Mouse (Mus musculus) ovary, adult 18-20 months (tissue): Measurements from ENCODE around the gene Cacna1s.

Experiments
- DNase-seq: peaks from one replicate; pipeline ENCODE4 v3.0.0; 2022; ENCODE audit warnings: low spot score, mixed read lengths

Cacna1s gene

GRCm38 (mm10) chr1:136052547-136052946, at the start of gene Cacna1s:
Cacna1s (plus strand) TSS chr1:136052750.
- no peak for DNase-seq

- DNase-seq: no peak
These were observed 46.2 kb upstream of the Cacna1s start, which contains the start of gene Igfn1 for GRCm38 (mm10) chr1:136006292-136006748. Igfn1 (minus strand) TSS chr1:136006342.

- peak; percentile 61 for DNase-seq
These were observed 45.1 kb upstream of the Cacna1s start, which contains the start of gene Tmem9 for GRCm38 (mm10) chr1:136007211-136008158. Tmem9 (plus strand) TSS chr1:136008150.

GRCm38 (mm10) chr1:136008159-136008533, 44.4 kb upstream of the Cacna1s start:
- no peak for DNase-seq

- DNase-seq: no peak
These were observed 42.3 kb upstream of the Cacna1s start for GRCm38 (mm10) chr1:136010247-136010646.

- no peak for DNase-seq
These were observed 39.0 kb upstream of the Cacna1s start for GRCm38 (mm10) chr1:136013513-136013912.

GRCm38 (mm10) chr1:136014796-136015502, 37.6 kb upstream of the Cacna1s start:
- no peak for DNase-seq

GRCm38 (mm10) chr1:136017307-136017706, 35.2 kb upstream of the Cacna1s start:
- no peak for DNase-seq

- peak; percentile 89 for DNase-seq
These were observed 34.6 kb upstream of the Cacna1s start for GRCm38 (mm10) chr1:136017907-136018313.

- peak; percentile 8 for DNase-seq
These were observed 34.0 kb upstream of the Cacna1s start for GRCm38 (mm10) chr1:136018390-136019189.

- no peak for DNase-seq
These were observed 22.3 kb upstream of the Cacna1s start for GRCm38 (mm10) chr1:136030201-136030600.

- DNase-seq: no peak
These were observed 20.9 kb upstream of the Cacna1s start for GRCm38 (mm10) chr1:136031697-136032096.

- no peak for DNase-seq
These were observed 19.6 kb upstream of the Cacna1s start for GRCm38 (mm10) chr1:136032961-136033360.

GRCm38 (mm10) chr1:136038746-136039538, 13.6 kb upstream of the Cacna1s start:
- DNase-seq: no peak

- no peak for DNase-seq
These were observed 12.1 kb upstream of the Cacna1s start for GRCm38 (mm10) chr1:136040452-136040851.

GRCm38 (mm10) chr1:136040874-136041273, 11.7 kb upstream of the Cacna1s start:
- DNase-seq: no peak

GRCm38 (mm10) chr1:136045774-136046173, 6.8 kb upstream of the Cacna1s start:
- DNase-seq: no peak

- DNase-seq: no peak
These were observed 5.1 kb upstream of the Cacna1s start for GRCm38 (mm10) chr1:136047432-136047831.

- DNase-seq: no peak
These were observed 4.7 kb upstream of the Cacna1s start for GRCm38 (mm10) chr1:136047894-136048293.

GRCm38 (mm10) chr1:136050312-136051012, 2.1 kb upstream of the Cacna1s start, which contains the start of gene Ascl5:
Ascl5 (plus strand) TSS chr1:136050804.
- no peak for DNase-seq

GRCm38 (mm10) chr1:136051013-136051315, 1.6 kb upstream of the Cacna1s start:
- DNase-seq: no peak
